Mouse (Mus musculus) adrenal gland, postnatal 4 days (tissue): ENCODE results near the gene Mgat3. TPM values are rescaled to one million over a fixed set of nuclear protein-coding genes. Genes with fewer than 3 reads are reported as not detected.

Source experiments
- DNase-seq, 2 experiments: peaks; one replicate each; pipeline ENCODE4 v3.0.0; 2021 to 2022; ENCODE audit warnings: low spot score in 2 of 2, mixed read lengths in 2 of 2
- total RNA-seq, 2 experiments: library from RNA; stranded (reverse); gene quantifications; 2 replicates each; pipeline ENCODE4 v1.2.3; 2021

The Mgat3 gene
- total RNA-seq, 2 experiments from 2014 or later: 12.4 to 15.4 TPM

- no peak for DNase-seq
These were observed 1.0 kb downstream of the Mgat3 start for GRCm38 (mm10) chr15:80174598-80174875.

- DNase-seq: no peak
These were observed 1.8 kb downstream of the Mgat3 start for GRCm38 (mm10) chr15:80175316-80175715.

- DNase-seq: no peak
These were observed 2.2 kb downstream of the Mgat3 start for GRCm38 (mm10) chr15:80175756-80176155.

GRCm38 (mm10) chr15:80181561-80181960 is 8.0 kb downstream of the Mgat3 start:
- DNase-seq: no peak

- no peak for DNase-seq
These were observed 8.7 kb downstream of the Mgat3 start for GRCm38 (mm10) chr15:80182072-80182700.

DNA sequence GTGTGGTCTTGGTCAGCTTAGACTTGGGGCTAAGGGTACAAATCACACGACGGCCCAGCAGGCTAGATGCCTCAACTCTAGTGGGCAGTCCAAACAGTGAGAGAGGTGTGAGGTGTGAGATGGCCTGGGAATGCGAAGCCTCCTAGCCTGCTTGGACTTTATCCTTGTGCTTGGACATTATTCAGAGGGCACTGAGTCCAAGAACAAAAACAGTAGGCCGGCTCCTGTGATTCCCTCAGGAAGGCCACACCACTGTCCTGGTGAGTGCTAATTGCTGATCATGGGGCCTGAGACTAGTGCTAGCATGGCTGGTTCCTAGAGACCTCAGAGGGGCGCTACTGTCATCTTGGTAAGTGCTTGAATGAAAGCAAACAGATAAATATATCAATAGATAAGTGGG is 15.4 kb downstream of the Mgat3 start:
- no peak for DNase-seq

DNA sequence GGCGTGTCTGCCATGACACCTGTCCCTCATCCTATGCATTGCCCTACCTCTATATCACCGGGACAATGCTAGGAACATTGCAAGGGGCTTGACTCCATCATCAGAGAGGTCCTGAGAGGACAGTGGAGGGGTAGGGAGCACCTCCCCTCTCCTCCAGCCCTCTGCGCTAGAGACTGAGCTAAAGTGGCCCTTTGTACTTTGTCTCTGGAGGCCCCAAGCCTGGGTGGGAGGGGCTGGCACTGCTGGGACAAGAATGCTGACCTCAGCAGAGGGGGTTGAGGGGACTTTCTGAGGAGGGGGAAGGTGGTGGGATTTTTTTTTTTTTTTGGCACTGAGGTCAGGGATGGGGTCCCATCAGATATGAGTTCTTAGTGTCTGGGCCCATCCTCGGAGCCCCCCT is 16.6 kb downstream of the Mgat3 start:
- no peak for DNase-seq

DNA sequence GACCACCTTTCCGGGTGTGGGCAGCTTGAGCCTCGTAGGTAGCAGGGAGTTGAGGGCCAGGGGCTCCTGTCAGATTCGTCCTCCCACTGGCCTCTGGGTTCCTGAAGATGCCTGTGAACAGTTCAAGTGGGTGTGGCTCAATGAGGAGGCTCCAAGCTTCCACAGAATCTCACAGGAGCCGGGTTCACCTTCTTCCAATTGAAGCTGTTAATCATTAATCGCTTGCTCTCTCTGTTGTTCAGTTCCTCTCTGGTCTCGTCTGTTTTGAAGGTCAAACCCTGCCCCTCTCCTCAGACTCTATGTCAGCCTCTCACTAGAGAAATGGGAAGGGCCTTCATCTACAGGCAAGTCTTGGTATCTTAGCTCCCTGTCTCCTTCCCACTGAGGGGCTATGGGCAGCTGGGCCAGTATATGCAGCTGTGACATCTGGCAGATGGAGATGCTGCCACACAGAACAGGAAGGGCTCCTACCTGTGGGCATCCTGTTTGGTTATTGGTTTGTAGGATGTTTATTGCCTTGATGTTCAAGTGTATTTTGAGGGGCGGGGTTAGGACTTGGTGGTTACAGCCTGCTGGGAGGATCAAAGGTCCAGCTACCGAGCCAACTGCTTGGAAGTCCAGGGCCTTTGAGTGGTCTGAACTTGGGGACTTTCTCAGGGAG is 18.2 kb downstream of the Mgat3 start:
- DNase-seq: no peak

DNA sequence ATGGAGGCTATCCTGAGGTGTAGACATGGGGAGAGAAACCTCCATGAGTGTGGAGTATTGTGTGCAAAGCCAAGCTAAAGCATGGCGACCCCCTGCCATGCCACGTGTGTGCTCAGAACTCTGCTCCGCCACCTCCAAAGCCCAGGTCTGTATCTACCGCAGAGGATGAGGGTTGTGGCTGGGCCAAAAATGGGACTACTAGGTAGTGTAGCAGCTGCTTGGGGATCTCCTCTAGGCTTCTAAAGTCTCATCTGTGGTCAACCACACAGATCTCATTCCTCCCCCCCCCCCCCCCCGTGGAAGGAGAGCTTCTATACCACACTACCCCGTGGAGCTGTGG is 18.7 kb downstream of the Mgat3 start:
- DNase-seq: no peak

GRCm38 (mm10) chr15:80192847-80193246 is 19.3 kb downstream of the Mgat3 start:
- no peak for DNase-seq

GRCm38 (mm10) chr15:80199556-80199955 is 26.0 kb downstream of the Mgat3 start:
- DNase-seq: no peak

GRCm38 (mm10) chr15:80202111-80202775 is 28.7 kb downstream of the Mgat3 start:
- no peak for DNase-seq

DNA sequence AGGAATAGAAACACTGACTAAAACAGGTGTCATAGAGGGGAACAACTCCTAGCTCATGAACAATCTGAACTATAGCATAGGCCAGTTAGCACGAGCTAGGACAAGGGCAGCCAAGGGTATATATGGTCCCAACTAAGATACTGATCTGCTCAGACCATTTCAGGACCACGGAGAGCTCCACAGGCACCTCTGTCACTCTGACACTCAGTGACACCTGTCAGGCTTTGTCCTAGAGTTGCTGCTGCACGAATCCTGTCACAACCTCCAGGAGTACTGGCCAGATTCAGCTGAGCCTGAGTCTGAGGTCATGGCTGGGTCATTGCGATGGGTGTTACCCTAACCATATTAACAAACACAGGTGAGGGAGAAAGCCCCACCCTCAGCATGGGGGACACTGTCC is 29.9 kb downstream of the Mgat3 start:
- no peak for DNase-seq

DNA sequence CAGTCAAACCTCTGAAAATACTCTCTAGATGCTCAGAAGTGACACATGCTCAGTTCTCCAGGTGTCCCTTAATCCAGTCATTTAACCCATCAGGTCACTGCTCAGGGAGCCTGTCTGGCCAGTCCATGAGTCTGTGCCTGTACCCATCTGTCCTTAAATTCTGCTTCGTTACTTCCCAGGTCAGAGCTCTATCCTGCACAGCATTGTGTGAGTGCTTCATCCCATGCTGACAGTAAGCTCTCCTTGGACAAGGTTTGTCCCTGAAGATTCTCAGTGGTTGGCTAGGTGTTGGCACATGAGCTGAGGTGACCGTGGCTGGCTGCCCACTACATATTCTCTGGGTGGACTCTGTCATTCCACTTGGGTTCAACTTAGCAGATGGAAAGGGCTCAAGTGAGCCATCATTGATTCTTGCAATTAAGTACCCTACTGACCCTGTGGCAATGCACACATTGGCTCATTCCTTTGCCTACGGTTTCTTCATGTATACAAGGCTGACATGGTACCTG is 32.6 kb downstream of the Mgat3 start:
- DNase-seq: no peak

- DNase-seq: no peak
These were observed 34.9 kb downstream of the Mgat3 start for GRCm38 (mm10) chr15:80208446-80208845.

DNA sequence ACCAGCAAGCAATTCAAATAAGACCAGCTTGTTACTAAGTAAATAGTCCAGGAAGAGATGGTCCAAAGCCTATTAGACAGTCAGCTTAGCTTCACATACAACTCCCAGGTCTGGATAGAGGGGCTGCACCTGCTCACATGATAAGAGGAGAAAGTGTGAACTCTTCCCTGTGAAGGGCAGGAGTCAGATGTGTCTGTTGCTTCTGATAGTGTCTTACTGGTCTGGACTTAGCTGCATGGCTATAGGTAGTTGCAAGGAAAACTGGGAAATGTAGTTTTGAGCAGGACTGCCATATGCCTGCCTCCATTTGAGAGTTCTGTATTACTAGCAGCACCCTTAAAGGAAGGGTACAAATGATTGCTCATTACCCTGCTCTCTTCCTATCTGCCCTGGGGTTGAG is 40.2 kb downstream of the Mgat3 start:
- DNase-seq: no peak

GRCm38 (mm10) chr15:80215716-80216479 is 42.4 kb downstream of the Mgat3 start:
- no peak for DNase-seq

DNA sequence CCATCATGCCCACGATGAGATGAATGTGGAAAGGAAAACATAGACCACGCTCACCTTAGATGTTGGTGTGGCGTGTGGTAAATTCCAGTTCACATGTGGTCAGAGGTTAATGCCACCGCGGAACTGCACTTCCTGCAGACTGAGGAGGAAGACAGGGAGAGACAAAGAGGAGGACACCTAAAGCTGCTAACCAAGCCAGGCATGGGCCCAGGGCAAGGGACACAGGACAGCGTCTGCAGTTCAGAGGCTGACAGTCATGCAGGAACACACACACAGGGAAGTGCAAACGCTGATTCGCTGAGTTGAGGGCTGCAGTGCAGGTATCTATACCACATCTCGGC is 42.9 kb downstream of the Mgat3 start:
- DNase-seq: no peak

DNA sequence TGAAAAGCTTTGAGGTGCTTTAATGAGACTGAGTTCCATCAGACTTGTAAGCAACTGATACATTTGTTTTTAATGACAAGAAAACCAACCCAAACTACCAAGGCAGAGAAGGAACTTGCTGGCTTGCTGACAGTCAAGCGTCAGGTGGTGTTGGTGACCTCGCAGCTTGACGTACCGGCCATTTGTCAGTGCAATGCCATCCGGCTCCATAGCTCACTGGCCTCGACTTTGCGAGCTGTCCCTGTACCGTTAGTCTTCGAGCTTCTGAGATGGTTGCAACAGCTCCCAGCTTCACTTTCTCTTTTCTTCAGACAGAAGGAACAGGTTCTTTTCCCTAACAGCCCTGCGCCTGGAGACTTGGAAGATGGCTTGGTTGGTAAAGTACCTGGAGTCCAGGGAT is 44.0 kb downstream of the Mgat3 start:
- DNase-seq: no peak

DNA sequence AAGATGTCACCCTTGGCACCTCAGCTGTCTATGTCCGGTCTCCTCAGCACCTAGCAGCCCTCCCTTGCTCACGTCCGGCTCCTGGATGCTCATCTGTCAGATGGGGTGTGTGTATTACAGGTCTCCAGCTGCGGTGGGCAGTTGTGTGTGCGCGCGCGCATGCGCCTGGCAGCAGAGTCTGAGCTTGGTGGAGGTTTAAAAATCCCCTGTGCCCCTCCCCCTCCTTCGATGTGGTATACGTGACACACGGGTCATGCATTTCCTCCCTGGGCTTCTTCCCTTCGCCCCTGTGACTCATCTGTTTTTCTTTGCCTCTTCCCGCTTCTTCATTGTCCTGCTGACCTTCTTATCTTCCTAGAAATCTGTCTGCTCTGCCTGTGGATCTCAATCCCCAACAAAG is 45.7 kb downstream of the Mgat3 start:
- DNase-seq: no peak

DNA sequence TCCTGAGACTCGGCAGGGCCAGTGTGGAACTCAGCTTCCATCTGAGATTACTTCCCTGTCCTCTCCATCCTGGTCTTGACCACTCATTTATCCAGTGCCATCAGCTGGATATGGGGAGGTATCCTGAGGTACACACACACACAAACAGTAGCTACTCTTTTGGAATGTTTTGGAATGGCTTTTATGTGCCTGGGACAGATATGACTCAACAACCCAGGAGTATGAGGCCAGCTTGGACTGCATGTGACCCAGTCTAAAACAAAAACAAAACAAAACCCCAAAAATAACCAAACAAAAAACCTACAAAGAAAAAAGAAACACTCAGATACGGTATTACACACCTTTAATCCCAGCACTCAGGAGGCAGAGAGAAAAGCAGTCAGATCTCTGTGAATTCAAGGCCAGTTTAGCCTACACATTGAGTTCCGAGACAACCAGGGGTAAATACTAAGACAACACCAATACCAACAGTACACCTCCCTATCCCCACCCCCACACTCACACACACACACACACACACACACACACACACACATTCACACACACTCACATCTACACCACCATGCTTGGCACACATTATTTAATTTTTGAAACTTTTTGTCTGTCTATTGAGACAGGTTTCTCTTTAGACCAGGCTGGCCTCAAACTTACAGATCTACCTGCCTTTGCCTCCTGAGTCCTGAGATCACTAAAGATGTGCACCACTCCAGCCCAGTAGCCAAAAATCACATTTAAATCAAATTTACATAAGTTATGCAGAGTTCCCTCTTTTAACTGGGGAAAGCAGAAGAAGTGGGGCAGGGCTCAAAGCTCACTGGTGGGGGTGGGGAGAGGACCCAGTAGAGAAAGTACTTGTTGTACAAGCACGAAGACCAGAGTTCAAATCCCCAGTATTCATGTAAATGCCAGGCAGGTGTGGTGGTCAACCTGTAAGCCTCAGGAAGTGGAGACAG is 46.5 kb downstream of the Mgat3 start:
- DNase-seq: no peak
